Mouse (Mus musculus) heart, adult 18-20 months (tissue): Measurements from ENCODE around the gene Lalba. TPM values are rescaled to one million over a fixed set of nuclear protein-coding genes. Genes with fewer than 3 reads are reported as not detected.
"Not testable (repeated sequence)": the region's sequence is repeated elsewhere in the genome, so short reads cannot be mapped to it uniquely, and the experiment has no call there.

Experiments
- DNase-seq, 2 experiments: peaks; one replicate each; pipeline ENCODE4 v3.0.0; 2021 to 2022; ENCODE audit warnings: mixed read lengths in 1 of 2
- microRNA-seq, 2 experiments: library from miRNA; unstranded; fragments of <30 nt; microRNA quantifications; one replicate each; pipeline ENCODE4 v1.2.0; 2022
- total RNA-seq, 2 experiments: library from RNA; stranded (reverse); gene quantifications; 2 replicates each; pipeline ENCODE4 v1.2.3; 2021

Gene Lalba
- total RNA-seq, 2 experiments from 2014 or later, result 0.39 TPM; not detected in 1

GRCm38 (mm10) chr15:98491332-98491731 lies 8.8 kb upstream of the Lalba start:
- DNase-seq, result no peak

GRCm38 (mm10) chr15:98486433-98487021 lies 4.0 kb upstream of the Lalba start:
- no peak for DNase-seq

- peak; percentile 58 to 84 for DNase-seq
These were observed 1.7 kb upstream of the Lalba start for GRCm38 (mm10) chr15:98483907-98484886.

GRCm38 (mm10) chr15:98479568-98480102 lies 2.9 kb downstream of the Lalba start:
- DNase-seq, result no peak

- peak in 1 of 2 experiments; percentile 16 for DNase-seq
These were observed 6.2 kb downstream of the Lalba start for GRCm38 (mm10) chr15:98476281-98476680.

GRCm38 (mm10) chr15:98475382-98475781 lies 7.1 kb downstream of the Lalba start:
- peak; percentile 38 to 78 for DNase-seq

GRCm38 (mm10) chr15:98474958-98475357 lies 7.6 kb downstream of the Lalba start:
- DNase-seq, result no peak

GRCm38 (mm10) chr15:98471539-98471938 lies 11.0 kb downstream of the Lalba start:
- DNase-seq, result no peak

GRCm38 (mm10) chr15:98469596-98469995 lies 12.9 kb downstream of the Lalba start, which contains the start of gene OR5BS1P:
Gene OR5BS1P (plus strand): TSS chr15:98469896.
- no peak for DNase-seq

GRCm38 (mm10) chr15:98452288-98452687 lies 30.2 kb downstream of the Lalba start, which contains the start of gene Olfr281:
Gene Olfr281 (plus strand): TSS chr15:98452588.
- no peak for DNase-seq

- DNase-seq, result peak; percentile 18 to 33
These were observed 34.0 kb downstream of the Lalba start for GRCm38 (mm10) chr15:98448521-98448920.

- DNase-seq, result no peak
These were observed 38.0 kb downstream of the Lalba start for GRCm38 (mm10) chr15:98444561-98444960.

- not testable (repeated sequence) for DNase-seq
These were observed 51.6 kb downstream of the Lalba start, which contains the start of gene Olfr282 for GRCm38 (mm10) chr15:98430925-98431324. Gene Olfr282 (plus strand): TSS chr15:98431225.

Small RNA genes within 50 kb of the gene (microRNA-seq; reads per million reads assigned to microRNA genes)
- gene Mir1291, result 0.54 to 1.5 reads per million in 2 experiments

Other genes starting within 250 kb of the Lalba start
- not detected for gene Olfr286, start 248.3 kb downstream of the Lalba start, total RNA-seq
- gene H1fnt, start 225.4 kb downstream of the Lalba start, total RNA-seq, result not detected
- gene Zfp641, start 186.6 kb downstream of the Lalba start, total RNA-seq, result 1 to 10 TPM; 5.7 to 5.8 TPM
- gene Olfr285, start 165.4 kb downstream of the Lalba start, total RNA-seq, result not detected
- gene Olfr284, start 141.7 kb downstream of the Lalba start, total RNA-seq, result not detected
- gene Olfr283, start 101.8 kb downstream of the Lalba start, total RNA-seq, result not detected
- gene Olfr282, start 51.5 kb downstream of the Lalba start, total RNA-seq, result not detected
- gene Olfr281, start 30.1 kb downstream of the Lalba start, total RNA-seq, result not detected
- not detected for gene OR5BS1P, start 12.8 kb downstream of the Lalba start, total RNA-seq
- gene Olfr279, start 9.7 kb upstream of the Lalba start, total RNA-seq, result not detected
- 10 to 100 TPM; 73.5 to 85.8 TPM for gene Kansl2, start 51.5 kb upstream of the Lalba start, total RNA-seq
- 10 to 100 TPM; 26.3 to 31.2 TPM for gene Ccnt1, start 88.2 kb upstream of the Lalba start, total RNA-seq
- gene 4930415O20Rik, start 88.3 kb upstream of the Lalba start, total RNA-seq, result 1 to 10 TPM; 2.5 to 2.8 TPM
- 100 to 1,000 TPM; 141 to 148 TPM for gene Adcy6, start 127.4 kb upstream of the Lalba start, total RNA-seq
- 1 to 10 TPM; 2.7 to 3.3 TPM for gene Cacnb3, start 148.1 kb upstream of the Lalba start, total RNA-seq
- 10 to 100 TPM; 60.7 to 63.2 TPM for gene Ddx23, start 180.2 kb upstream of the Lalba start, total RNA-seq
- gene Rnd1, start 194.7 kb upstream of the Lalba start, total RNA-seq, result 1 to 10 TPM in 1 of 2 experiments, under 1 TPM in 1; 0.77 to 1.3 TPM
- gene Ccdc65, start 225.5 kb upstream of the Lalba start, total RNA-seq, result under 1 TPM; 0.67 to 0.72 TPM
- 1 to 10 TPM; 7.9 to 8.5 TPM for gene Fkbp11, start 245.5 kb upstream of the Lalba start, total RNA-seq